ENCODE assay signal across 30 mouse cellular contexts in genomic region chr2:163923113-163923512, GRCm38 (mm10). TPM values are rescaled to one million over a fixed set of nuclear protein-coding genes. Genes with fewer than 3 reads are reported as not detected.
DNase-seq lines count a peak whose midpoint lies in the region; ATAC-seq and TF ChIP-seq lines count a peak whose summit lies in the region.
"Had no signal": no experiment of that assay in that cellular context is flagged by ENCODE, and none has a peak within 500 bp of the region (broad histone marks: within the 10 kb centered on the region; RNA-seq: fewer than 3 reads in every experiment).

No protein-coding gene starts in this region.

- H3K27me3 ChIP-seq in hindbrain, postnatal 0 days (ENCODE audit: insufficient read depth, low read length): no peaks in the 10 kb centered on the region
- H3K27me3 ChIP-seq in hindbrain, embryonic 14.5 days (ENCODE audit: control insufficient read depth, insufficient read depth, low read length): peaks cover 27% of the 10 kb centered on the region
- H3K27me3 ChIP-seq in midbrain, embryonic 11.5 days (ENCODE audit: control insufficient read depth, insufficient read depth, low read length): peaks cover 24% of the 10 kb centered on the region
- H3K27me3 ChIP-seq in midbrain, embryonic 16.5 days (ENCODE audit: control insufficient read depth, insufficient read depth, low read depth, low read length): peaks cover 11% of the 10 kb centered on the region; the same call in 1 of the 2 replicates

- 59% methylated on average over 9 of the region's 9 CpGs for WGBS in hindbrain, postnatal 0 days
- WGBS in hindbrain, embryonic 14.5 days: 49% methylated on average over 9 of the region's 9 CpGs
- WGBS in midbrain, embryonic 11.5 days: 57% methylated on average over 9 of the region's 9 CpGs
- WGBS in midbrain, embryonic 16.5 days: 58% methylated on average over 9 of the region's 9 CpGs

- no peaks in the 10 kb centered on the region for H3K9me3 ChIP-seq in hindbrain, postnatal 0 days (ENCODE audit: low read length)
- H3K9me3 ChIP-seq in hindbrain, embryonic 14.5 days (ENCODE audit: control insufficient read depth, low read length): no peaks in the 10 kb centered on the region
- no peaks in the 10 kb centered on the region for H3K9me3 ChIP-seq in midbrain, embryonic 11.5 days (ENCODE audit: control insufficient read depth, low read length)
- no peaks in the 10 kb centered on the region for H3K9me3 ChIP-seq in midbrain, embryonic 16.5 days (replicated peaks; ENCODE audit: control insufficient read depth, low read length, poor library complexity, severe bottlenecking)
- H3K9me3 ChIP-seq: heart, embryonic 10.5 days; limb, embryonic 15.5 days; liver, embryonic 15.5 days; midbrain, embryonic 10.5 days; neural tube, embryonic 13.5 days had no signal

- TF ChIP-seq CTCF in hindbrain, postnatal 0 days (IDR thresholded peaks at IDR 0.05; ENCODE audit: low read depth): peak; percentile 19; the same call in 1 of the 2 replicates

- DNase-seq in hindbrain, postnatal 0 days (ENCODE audit: low spot score): no peak
- no peak for DNase-seq in hindbrain, embryonic 14.5 days (ENCODE audit: low spot score)
- DNase-seq in midbrain, embryonic 11.5 days (ENCODE audit: low spot score, missing footprints): peak; percentile 78
- peak; percentile 31 for DNase-seq in ES-CJ7 (ENCODE audit: low read depth, low spot score)
- peak; percentile 42 for DNase-seq in ZHBTc4 (ENCODE audit: low read depth, low spot score)
- DNase-seq: adrenal gland, adult 8-10 months; embryo, embryonic 11 days; kidney, adult 9 months; kidney, postnatal 14 days; layer of hippocampus, postnatal 36 days; retina, postnatal 1 day; right cerebral cortex, postnatal 25 days; spleen, adult 18-20 months; thymus, postnatal 36 days had no signal

- H3K36me3 ChIP-seq in hindbrain, postnatal 0 days (ENCODE audit: insufficient read depth, low read length): no peaks in the 10 kb centered on the region
- no peaks in the 10 kb centered on the region for H3K36me3 ChIP-seq in hindbrain, embryonic 14.5 days (replicated peaks; ENCODE audit: control insufficient read depth, insufficient read depth)
- H3K36me3 ChIP-seq in midbrain, embryonic 11.5 days (ENCODE audit: control insufficient read depth, insufficient read depth, low read length): no peaks in the 10 kb centered on the region
- H3K36me3 ChIP-seq in midbrain, embryonic 16.5 days (ENCODE audit: control insufficient read depth, insufficient read depth, low read length): no peaks in the 10 kb centered on the region
- H3K36me3 ChIP-seq: heart, embryonic 10.5 days; limb, embryonic 15.5 days; liver, embryonic 15.5 days; midbrain, embryonic 10.5 days; neural tube, embryonic 13.5 days had no signal

- no peak overlapping the region for H3K27ac ChIP-seq in hindbrain, postnatal 0 days
- no peak overlapping the region for H3K27ac ChIP-seq in hindbrain, embryonic 14.5 days
- no peak overlapping the region for H3K27ac ChIP-seq in midbrain, embryonic 11.5 days (ENCODE audit: low read depth, low read length)
- no peak overlapping the region for H3K27ac ChIP-seq in midbrain, embryonic 16.5 days (ENCODE audit: low read length)
- H3K27ac ChIP-seq: heart, embryonic 10.5 days; limb, embryonic 15.5 days; liver, embryonic 15.5 days; midbrain, embryonic 10.5 days; neural tube, embryonic 13.5 days had no signal

- H3K9ac ChIP-seq in hindbrain, postnatal 0 days (replicated peaks; ENCODE audit: low read length): no peak overlapping the region
- H3K9ac ChIP-seq in hindbrain, embryonic 14.5 days: no peak overlapping the region
- no peak overlapping the region for H3K9ac ChIP-seq in midbrain, embryonic 11.5 days (ENCODE audit: low read length)
- H3K9ac ChIP-seq in midbrain, embryonic 16.5 days (ENCODE audit: low read depth, low read length): no peak overlapping the region
- H3K9ac ChIP-seq: limb, embryonic 15.5 days; liver, embryonic 15.5 days; neural tube, embryonic 13.5 days had no signal

- no peak overlapping the region for H3K4me3 ChIP-seq in hindbrain, postnatal 0 days (ENCODE audit: low read length)
- H3K4me3 ChIP-seq in hindbrain, embryonic 14.5 days (replicated peaks; ENCODE audit: low read length): no peak overlapping the region
- no peak overlapping the region for H3K4me3 ChIP-seq in midbrain, embryonic 11.5 days (ENCODE audit: low read depth, low read length)
- no peak overlapping the region for H3K4me3 ChIP-seq in midbrain, embryonic 16.5 days (ENCODE audit: low read depth, low read length)
- H3K4me3 ChIP-seq: heart, embryonic 10.5 days; limb, embryonic 15.5 days; liver, embryonic 15.5 days; midbrain, embryonic 10.5 days; neural tube, embryonic 13.5 days had no signal

- peaks cover 4% of the 10 kb centered on the region; the same call in 1 of the 2 replicates for H3K4me1 ChIP-seq in hindbrain, postnatal 0 days (ENCODE audit: insufficient read depth, low read length)
- H3K4me1 ChIP-seq in hindbrain, embryonic 14.5 days (replicated peaks; ENCODE audit: control insufficient read depth, insufficient read depth, low read length): no peaks in the 10 kb centered on the region; the same call in 1 of the 2 replicates
- peaks cover 5% of the 10 kb centered on the region for H3K4me1 ChIP-seq in midbrain, embryonic 11.5 days (ENCODE audit: control insufficient read depth, insufficient read depth, low read length)
- no peaks in the 10 kb centered on the region for H3K4me1 ChIP-seq in midbrain, embryonic 16.5 days (ENCODE audit: control insufficient read depth, insufficient read depth, low read length)
- H3K4me1 ChIP-seq: liver, embryonic 15.5 days had no signal

- no peak for ATAC-seq in hindbrain, postnatal 0 days
- ATAC-seq in hindbrain, embryonic 14.5 days (ENCODE audit: low FRiP score): no peak
- ATAC-seq in midbrain, embryonic 11.5 days (ENCODE audit: low FRiP score): no peak
- no peak for ATAC-seq in midbrain, embryonic 16.5 days
- no peak for ATAC-seq in CD4-positive, CD25-positive, alpha-beta regulatory T cell, adult 4 months
- ATAC-seq: activated CD4-positive, CD25-positive, alpha-beta regulatory T cell, adult 4 months; forebrain, embryonic 14.5 days; hindbrain, embryonic 16.5 days; intestine, embryonic 16.5 days; lung, postnatal 0 days; Patski had no signal

- H3K4me2 ChIP-seq in hindbrain, postnatal 0 days (ENCODE audit: low read depth, low read length): no peak overlapping the region
- H3K4me2 ChIP-seq in hindbrain, embryonic 14.5 days (replicated peaks): no peak overlapping the region
- no peak overlapping the region for H3K4me2 ChIP-seq in midbrain, embryonic 11.5 days
- no peak overlapping the region for H3K4me2 ChIP-seq in midbrain, embryonic 16.5 days (ENCODE audit: low read length)
- H3K4me2 ChIP-seq: limb, embryonic 15.5 days; liver, embryonic 15.5 days; neural tube, embryonic 13.5 days had no signal

RNA-seq across cellular contexts. Expression of gene Rims4, which starts 4.6 kb away (rescaled TPM):
- total RNA-seq in hindbrain, postnatal 0 days (2014; rRNA removed): 76.7 and 81.0 TPM in 2 replicates
- 16.7 and 19.6 TPM in 2 replicates for polyA plus RNA-seq in hindbrain, postnatal 0 days (2015; fragmentation: Nextera tagmentation; extraction: Ambion mirVana)
- polyA plus RNA-seq in hindbrain, embryonic 14.5 days (2014; fragmentation: Nextera tagmentation; extraction: Ambion mirVana): 7.1 and 8.9 TPM in 2 replicates
- polyA plus RNA-seq in midbrain, embryonic 11.5 days (2014; fragmentation: Nextera tagmentation; extraction: Ambion mirVana): 0.62 and 1.1 TPM in 2 replicates
- polyA plus RNA-seq in midbrain, embryonic 16.5 days (2015; fragmentation: Nextera tagmentation; extraction: Ambion mirVana): 18.8 and 20.4 TPM in 2 replicates
- polyA plus RNA-seq in CD4-positive, CD25-positive, alpha-beta regulatory T cell, adult 4 months (2017; shearing (Covaris generic)): not detected
- total RNA-seq: granulocyte monocyte progenitor cell, adult 5-6 weeks; hematopoietic stem cell, adult 5-6 weeks had no signal
- polyA plus RNA-seq: activated CD4-positive, CD25-positive, alpha-beta regulatory T cell, adult 4 months; C2C12; Patski had no signal

Comparison
In these comparisons a context has a peak if more than half of its experiments do, and no peak if none do; other contexts are left out.
1. DNase-seq: peak in midbrain, embryonic 11.5 days (single experiment), ES-CJ7 (single experiment) and ZHBTc4 (single experiment); none in hindbrain, postnatal 0 days (single experiment) and hindbrain, embryonic 14.5 days (single experiment).